Mouse (Mus musculus) kidney, embryonic 14.5 days (tissue): Measurements from ENCODE around the gene Med12l. TPM values are rescaled to one million over a fixed set of nuclear protein-coding genes. Genes with fewer than 3 reads are reported as not detected.
A peak's percentile ranks its signal among the peaks of the same experiment; 100 is the strongest.

Experiments
- ATAC-seq: fragments of 200-750 bp; cut with Nextera tagmentation; 2 replicates; pipeline ENCODE4 v1.8.0; 2017; ENCODE audit warnings: moderate number of reproducible peaks, mild to moderate bottlenecking, moderate TSS enrichment, moderate library complexity; ENCODE audit not compliant: low FRiP score, low TSS enrichment
- H3K27ac ChIP-seq: fragments of 300-500 bp; sonication (generic); 2 replicates; pipeline ENCODE4 v1.5.1; 2014; ENCODE audit warnings: low read depth, mild to moderate bottlenecking, low read length, moderate library complexity, mixed read lengths
- H3K27me3 ChIP-seq: fragments of 300-500 bp; sonication (generic); 2 replicates; pipeline ENCODE4 v1.6.1; 2014; ENCODE audit warnings: mild to moderate bottlenecking, low read length; ENCODE audit not compliant: control insufficient read depth, insufficient read depth
- H3K36me3 ChIP-seq: fragments of 300-500 bp; sonication (generic); 2 replicates; pipeline ENCODE4 v1.6.1; 2014; ENCODE audit warnings: low read length, mixed read lengths; ENCODE audit not compliant: control insufficient read depth, insufficient read depth
- H3K4me1 ChIP-seq: fragments of 300-500 bp; sonication (generic); 2 replicates; pipeline ENCODE4 v1.6.1; 2014; ENCODE audit warnings: low read length, mixed read lengths; ENCODE audit not compliant: control insufficient read depth, insufficient read depth
- H3K4me2 ChIP-seq: fragments of 300-500 bp; sonication (generic); replicated peaks from 2 replicates; pipeline ENCODE4 v1.6.1; 2014; ENCODE audit warnings: low read depth, mild to moderate bottlenecking, low read length
- H3K4me3 ChIP-seq: fragments of 300-500 bp; sonication (generic); 2 replicates; pipeline ENCODE4 v1.5.1; 2014; ENCODE audit warnings: mild to moderate bottlenecking, low read length
- H3K9ac ChIP-seq: fragments of 300-500 bp; sonication (generic); 2 replicates; pipeline ENCODE4 v1.6.1; 2014; ENCODE audit warnings: low read depth, mild to moderate bottlenecking, low read length, moderate library complexity
- H3K9me3 ChIP-seq: fragments of 300-500 bp; sonication (generic); 2 replicates; pipeline ENCODE4 v1.6.1; 2016; ENCODE audit warnings: low read length; ENCODE audit not compliant: control insufficient read depth
- WGBS: fragments of 180-500 bp; shearing (Covaris S2); extraction: QIAGEN DNeasy Blood & Tissue Kit; methylation state at CpG from one replicate; pipeline ENCODE4 v1.1.7; 2014; 5-methylcytosine and 5-hydroxymethylcytosine counted together
- polyA plus RNA-seq: library from polyadenylated mRNA; unstranded; fragments of >200 nt; fragmentation: Nextera tagmentation; extraction: Ambion mirVana; gene quantifications from 2 replicates; pipeline ENCODE4 v1.2.1, GENCODE M21; 2014

Med12l gene
- polyA plus RNA-seq, 1 experiment from 2014 or later = 4.1 TPM

DNA sequence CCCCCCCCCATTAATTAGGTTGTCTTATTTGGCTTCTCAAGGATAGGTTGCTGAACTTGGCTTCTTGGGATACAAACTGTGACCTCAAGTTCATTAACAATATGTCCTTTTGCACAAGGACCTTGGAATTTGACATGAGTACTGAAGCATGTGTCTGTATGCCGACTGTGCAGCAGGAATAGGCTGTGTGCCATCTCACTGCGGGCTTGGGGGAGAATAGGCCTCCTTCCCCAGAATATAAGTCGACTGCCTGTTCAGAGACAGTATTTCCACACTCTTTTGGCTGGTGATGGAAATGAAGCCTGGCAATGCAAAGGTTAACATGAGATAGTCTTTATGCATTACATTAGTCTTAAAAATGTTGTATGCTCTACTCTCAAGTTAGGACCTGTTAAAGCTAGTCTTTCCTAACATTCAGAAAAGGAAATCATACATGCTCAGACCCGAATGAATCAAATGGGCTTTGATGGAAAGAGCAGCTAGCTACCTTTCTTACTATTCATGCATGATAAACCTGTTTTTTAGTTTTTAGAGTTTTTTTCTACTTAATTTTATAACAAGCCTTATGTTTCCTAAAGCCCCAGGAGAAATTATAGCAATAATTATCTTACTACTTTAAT is 191.8 kb downstream of the Med12l start:
- 84% methylated on average over 4 of the region's 4 CpGs for WGBS
- Histone ChIP-seq H3K4me2 (no peak overlapping the region), H3K9me3 (no peaks in the 10 kb centered on the region), H3K9ac (no peak overlapping the region), H3K27me3 (no peaks in the 10 kb centered on the region), H3K4me1 (no peaks in the 10 kb centered on the region), H3K4me3 (no peak overlapping the region), H3K27ac (no peak overlapping the region), H3K36me3 (no peaks in the 10 kb centered on the region)
- ATAC-seq = no peak

DNA sequence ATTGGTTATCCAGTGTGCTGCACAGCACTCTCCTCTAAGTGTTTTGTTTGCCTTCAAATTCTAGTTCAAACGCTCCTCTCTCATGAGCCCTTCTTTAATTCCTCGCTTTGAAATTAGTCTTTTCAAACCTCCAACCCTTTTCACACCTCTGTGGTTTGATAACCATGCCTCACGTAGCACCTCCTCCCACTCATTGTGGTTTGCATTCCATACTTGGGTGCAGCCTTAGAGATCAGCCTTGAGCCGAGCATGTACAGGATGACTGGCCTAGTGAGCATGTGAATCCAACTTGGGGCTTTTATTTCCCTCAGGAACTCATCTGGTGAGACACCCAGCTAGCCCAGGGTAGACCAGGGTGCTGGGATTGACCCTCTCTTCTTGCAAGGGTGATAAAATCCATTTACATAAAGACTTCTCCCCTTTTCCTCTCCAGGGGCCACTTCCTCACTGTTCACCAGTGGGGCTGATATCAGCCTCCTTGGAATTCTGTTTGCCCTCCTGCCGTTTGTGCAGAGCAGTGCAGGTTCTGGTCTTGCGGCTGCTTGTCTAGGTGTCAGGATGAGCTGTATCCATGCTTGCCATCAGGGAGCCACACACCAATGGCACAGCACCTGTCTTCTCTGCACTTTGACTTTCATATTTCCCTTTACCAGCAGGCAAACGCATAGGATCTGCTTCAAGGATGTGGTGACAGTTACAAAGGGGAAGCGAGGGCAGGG is 198.3 kb downstream of the Med12l start:
- Histone ChIP-seq H3K9me3 (no peaks in the 10 kb centered on the region), H3K27ac (no peak overlapping the region), H3K9ac (no peak overlapping the region), H3K36me3 (no peaks in the 10 kb centered on the region), H3K27me3 (no peaks in the 10 kb centered on the region), H3K4me3 (no peak overlapping the region), H3K4me2 (no peak overlapping the region), H3K4me1 (0 out of 2 replicates have a peak, but pooled peaks cover 3% of the 10 kb centered on the region)
- 72% methylated on average over 8 of the region's 8 CpGs for WGBS
- no peak for ATAC-seq

DNA sequence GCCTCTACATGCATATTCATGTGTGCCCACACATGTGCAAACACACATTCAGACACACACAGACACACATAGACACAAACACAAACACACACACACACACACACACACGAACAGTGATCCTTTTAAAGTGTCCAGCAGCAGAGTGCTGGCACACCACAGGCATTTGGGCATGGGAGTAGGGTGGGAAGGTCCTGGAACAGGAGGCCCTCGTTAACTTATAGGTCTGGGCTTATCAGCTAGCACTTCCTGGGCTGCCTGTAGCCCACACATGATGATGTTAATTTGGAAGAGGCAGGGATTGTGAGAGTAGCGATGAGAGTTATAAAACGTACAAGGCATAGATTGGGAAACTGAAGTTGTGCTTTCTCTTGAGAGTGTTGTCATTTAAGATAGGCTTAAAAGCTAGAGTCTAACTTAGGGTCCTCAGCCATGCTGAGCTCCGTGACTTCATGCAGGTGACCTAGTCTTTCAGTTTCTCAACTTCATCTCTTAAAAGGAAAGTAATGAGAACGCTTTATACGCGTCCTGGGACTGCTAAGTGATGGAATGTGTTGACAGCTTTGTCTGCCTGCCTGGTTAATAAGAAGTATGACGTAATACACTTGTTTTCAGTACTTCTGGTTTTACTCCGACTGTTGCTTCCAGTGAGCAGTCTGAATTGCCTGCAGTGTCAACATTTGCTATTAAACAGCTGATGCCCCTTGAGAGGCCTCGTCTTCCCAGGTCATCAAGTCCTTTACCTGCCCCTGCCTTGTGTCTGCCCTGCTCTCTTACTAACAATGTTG is 199.3 kb downstream of the Med12l start:
- H3K27ac ChIP-seq = no peak overlapping the region
- no peak for ATAC-seq
- no peaks in the 10 kb centered on the region for H3K27me3 ChIP-seq
- H3K4me1 ChIP-seq = 0 out of 2 replicates have a peak, but pooled peaks cover 3% of the 10 kb centered on the region
- no peak overlapping the region for H3K4me2 ChIP-seq
- H3K9me3 ChIP-seq = no peaks in the 10 kb centered on the region
- H3K36me3 ChIP-seq = no peaks in the 10 kb centered on the region
- WGBS = 79% methylated on average over 11 of the region's 11 CpGs
- H3K4me3 ChIP-seq = no peak overlapping the region
- H3K9ac ChIP-seq = no peak overlapping the region

DNA sequence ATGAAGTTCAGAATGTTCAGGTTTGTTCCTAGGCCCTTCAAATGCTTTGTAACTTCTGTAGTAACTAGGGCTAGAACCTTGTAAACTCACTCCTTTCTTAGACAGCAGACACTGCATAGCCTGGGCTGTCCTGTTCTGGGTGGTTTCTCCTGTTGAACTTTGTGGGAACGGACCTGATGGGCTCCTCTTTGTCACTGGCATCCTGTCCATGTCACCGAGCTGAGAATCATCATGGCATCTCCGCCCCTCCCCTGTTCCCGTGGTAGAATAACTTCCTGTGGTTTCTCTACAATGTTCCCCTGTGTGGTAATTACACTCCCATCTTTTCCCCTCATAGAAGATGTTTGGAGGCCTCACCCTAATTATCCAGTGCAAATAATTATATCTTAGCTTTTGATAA is 200.3 kb downstream of the Med12l start:
- WGBS = 73% methylated on average over 4 of the region's 4 CpGs
- ATAC-seq = no peak
- Histone ChIP-seq H3K9ac (no peak overlapping the region), H3K4me3 (no peak overlapping the region), H3K27ac (no peak overlapping the region), H3K4me1 (0 out of 2 replicates have a peak, but pooled peaks cover 3% of the 10 kb centered on the region), H3K36me3 (no peaks in the 10 kb centered on the region), H3K27me3 (no peaks in the 10 kb centered on the region), H3K4me2 (no peak overlapping the region), H3K9me3 (no peaks in the 10 kb centered on the region)

DNA sequence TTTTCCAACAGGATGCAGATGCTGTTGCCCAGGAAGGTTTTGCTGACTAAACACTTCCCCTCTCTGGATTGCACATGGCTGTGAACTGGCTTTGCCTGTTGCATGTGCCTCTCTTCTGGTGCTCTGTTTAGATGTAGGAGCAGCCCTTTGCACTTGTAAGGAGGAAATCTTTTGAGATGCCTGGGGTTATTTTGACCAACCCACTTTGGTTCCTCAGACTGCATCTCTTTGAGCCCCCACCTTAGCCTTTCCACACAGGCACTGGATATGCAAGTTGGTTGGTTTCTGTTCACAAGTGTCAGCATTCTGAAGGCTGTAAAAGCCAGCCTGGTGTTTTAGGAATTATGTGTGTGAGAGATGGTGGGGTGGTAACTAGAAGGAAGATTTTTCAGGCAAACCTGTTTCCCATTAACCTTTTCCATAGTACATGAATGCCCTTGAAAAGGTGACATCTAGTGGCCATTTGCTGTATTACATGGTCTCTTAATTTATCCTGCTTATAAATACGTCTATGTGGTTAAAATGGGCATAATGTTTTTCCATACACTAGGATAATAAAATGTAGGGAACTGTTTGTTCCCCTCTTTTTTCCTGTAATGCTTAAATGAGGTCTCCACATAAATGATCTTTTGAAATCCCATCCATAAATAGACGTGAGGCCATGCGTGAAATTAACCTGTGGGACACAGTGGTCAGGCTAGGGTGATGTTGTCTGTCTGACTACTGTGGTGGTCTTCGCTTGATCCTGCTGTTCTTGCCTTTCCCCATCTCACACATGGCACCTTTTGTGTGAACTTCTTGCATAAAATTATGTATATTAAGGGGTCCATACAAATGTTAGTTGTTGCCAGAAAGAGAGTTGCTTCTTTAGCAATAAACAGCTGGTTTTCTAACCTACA is 203.3 kb downstream of the Med12l start:
- Histone ChIP-seq H3K4me3 (no peak overlapping the region), H3K4me1 (0 out of 2 replicates have a peak, but pooled peaks cover 3% of the 10 kb centered on the region), H3K9me3 (no peaks in the 10 kb centered on the region), H3K27me3 (no peaks in the 10 kb centered on the region), H3K27ac (no peak overlapping the region), H3K4me2 (no peak overlapping the region), H3K36me3 (no peaks in the 10 kb centered on the region), H3K9ac (no peak overlapping the region)
- 70% methylated on average over 4 of the region's 4 CpGs for WGBS
- ATAC-seq = 0 out of 2 replicates have a peak, but pooled peaks have one; percentile 49

DNA sequence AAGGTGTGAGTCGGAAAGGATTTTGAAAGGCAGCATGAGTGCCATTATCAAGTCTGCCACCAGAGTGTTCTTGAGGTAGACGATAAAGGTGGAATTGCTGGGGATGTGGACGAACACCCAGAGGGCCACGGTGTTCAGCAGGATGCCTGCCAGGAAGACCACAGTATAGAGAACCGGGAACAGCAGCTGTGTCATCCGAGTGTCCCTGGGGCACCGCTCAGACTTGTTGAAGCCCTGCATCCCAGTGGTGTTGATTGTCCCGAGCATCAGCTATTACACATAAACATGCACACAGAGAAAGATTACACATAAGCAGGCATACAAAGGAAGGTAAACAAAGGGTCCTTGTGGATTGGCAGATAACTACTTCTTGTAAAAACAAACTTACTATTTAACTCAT is 204.5 kb downstream of the Med12l start:
- Histone ChIP-seq H3K36me3 (no peaks in the 10 kb centered on the region), H3K9ac (no peak overlapping the region), H3K27me3 (no peaks in the 10 kb centered on the region), H3K27ac (no peak overlapping the region), H3K4me3 (no peak overlapping the region), H3K9me3 (no peaks in the 10 kb centered on the region), H3K4me2 (no peak overlapping the region), H3K4me1 (0 out of 2 replicates have a peak, but pooled peaks cover 3% of the 10 kb centered on the region)
- 82% methylated on average over 8 of the region's 8 CpGs for WGBS
- ATAC-seq = no peak

DNA sequence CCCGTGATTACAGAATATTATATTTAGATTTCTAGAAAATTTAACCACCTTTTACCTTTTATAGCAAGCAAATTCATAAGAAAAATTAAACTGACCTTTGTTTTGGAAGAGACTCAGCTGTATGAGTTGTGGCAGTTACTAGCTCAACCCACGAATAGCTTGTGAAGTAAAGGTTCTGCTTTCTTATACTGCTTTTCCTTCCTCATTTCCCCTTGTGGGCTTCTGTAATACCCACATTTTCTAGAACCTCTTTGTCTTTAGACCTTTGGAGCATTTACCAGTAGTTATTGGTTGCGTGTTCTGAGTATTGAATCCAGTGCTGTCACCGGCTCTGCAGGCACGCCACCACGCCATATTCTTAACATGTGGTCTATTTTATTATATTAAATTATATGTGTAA is 205.1 kb downstream of the Med12l start, which contains the start of gene P2ry13:
P2ry13 (minus strand) TSS at position 156 of the 400 bp plus-strand sequence.
- 91% methylated on average over 6 of the region's 6 CpGs for WGBS
- Histone ChIP-seq H3K4me2 (no peak within 1 kb of the TSS), H3K4me1 (0 out of 2 replicates have a peak, but pooled peaks cover 3% of the 10 kb centered on the region), H3K36me3 (no peaks in the 10 kb centered on the region), H3K27ac (no peak within 1 kb of the TSS), H3K9ac (no peak within 1 kb of the TSS), H3K4me3 (no peak within 1 kb of the TSS), H3K27me3 (no peaks in the 10 kb centered on the region), H3K9me3 (no peaks in the 10 kb centered on the region)
- ATAC-seq = no peak

DNA sequence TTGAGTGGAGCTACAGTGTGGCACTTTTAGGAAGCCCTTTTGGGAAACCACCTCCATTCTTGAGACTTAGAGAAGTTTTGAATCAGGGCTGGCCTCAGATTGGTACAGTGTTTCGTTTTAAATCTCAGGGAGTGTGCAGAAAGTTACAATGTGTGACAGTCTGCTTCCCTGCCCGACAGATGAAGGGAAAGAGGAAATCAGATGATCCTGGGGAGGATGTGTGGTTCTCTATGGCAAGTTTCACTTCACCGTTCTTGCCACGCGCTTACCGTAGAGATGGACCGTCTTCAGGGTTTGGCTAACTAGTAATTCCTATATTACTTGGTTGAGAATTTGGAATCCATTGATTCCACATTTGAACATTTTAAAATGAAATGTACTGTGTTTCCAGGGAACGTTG is 206.2 kb downstream of the Med12l start:
- Histone ChIP-seq H3K27me3 (no peaks in the 10 kb centered on the region), H3K4me2 (no peak overlapping the region), H3K27ac (no peak overlapping the region), H3K4me1 (0 out of 2 replicates have a peak, but pooled peaks cover 3% of the 10 kb centered on the region), H3K9me3 (no peaks in the 10 kb centered on the region), H3K4me3 (no peak overlapping the region), H3K36me3 (no peaks in the 10 kb centered on the region), H3K9ac (no peak overlapping the region)
- 86% methylated on average over 8 of the region's 8 CpGs for WGBS
- no peak for ATAC-seq
